Mouse (Mus musculus) heart, adult 2 months (tissue): ENCODE results near the gene Fbxo24.
A peak's percentile ranks its signal among the peaks of the same experiment; 100 is the strongest.

Source experiments
- CTCF ChIP-seq: fragments of 200-600 bp; IDR thresholded peaks from 2 replicates; pipeline ENCODE4 v1.8.1; 2022; ENCODE audit warnings: antibody characterized with exemption, mild to moderate bottlenecking, moderate library complexity
- POLR2A ChIP-seq: fragments of 200-500 bp; IDR thresholded peaks from 2 replicates; pipeline ENCODE4 v1.6.1; 2011; ENCODE audit warnings: mild to moderate bottlenecking, low read depth, low read length, control low read depth; ENCODE audit not compliant: insufficient read depth

GRCm38 (mm10) chr5:137596601-137597261 is 32.1 kb downstream of the Fbxo24 start:
- TF ChIP-seq POLR2A (peak; percentile 65; the same call in 1 of the 2 replicates), CTCF (no peak)
